Mouse (Mus musculus) midbrain, embryonic 10.5 days (tissue): Measurements from ENCODE around the gene Zfyve16. TPM values are rescaled to one million over a fixed set of nuclear protein-coding genes. Genes with fewer than 3 reads are reported as not detected.

ENCODE experiments used
- DNase-seq: peaks from one replicate; pipeline ENCODE4 v3.0.0-alpha.2; 2017; ENCODE audit warnings: low spot score
- H3K27ac ChIP-seq: fragments of 300-500 bp; sonication (generic); replicated peaks from 2 replicates; pipeline ENCODE4 v1.5.1; 2016; ENCODE audit warnings: mild to moderate bottlenecking
- H3K27me3 ChIP-seq: fragments of 300-500 bp; sonication (generic); 2 replicates; pipeline ENCODE4 v1.6.1; 2016; ENCODE audit warnings: low read depth, mild to moderate bottlenecking; ENCODE audit not compliant: poor library complexity, severe bottlenecking
- H3K36me3 ChIP-seq: fragments of 300-500 bp; sonication (generic); 2 replicates; pipeline ENCODE4 v1.6.1; 2016; ENCODE audit warnings: mild to moderate bottlenecking, moderate library complexity
- H3K4me1 ChIP-seq: fragments of 300-500 bp; sonication (generic); 2 replicates; pipeline ENCODE4 v1.6.1; 2016
- H3K4me3 ChIP-seq: fragments of 300-500 bp; sonication (generic); 2 replicates; pipeline ENCODE4 v1.5.1; 2016; ENCODE audit warnings: mild to moderate bottlenecking, moderate library complexity
- H3K9me3 ChIP-seq: fragments of 300-500 bp; sonication (generic); replicated peaks from 2 replicates; pipeline ENCODE4 v1.6.1; 2016; ENCODE audit warnings: mild to moderate bottlenecking
- WGBS: fragments of 180-500 bp; shearing (Covaris S2); methylation state at CpG from one replicate; pipeline ENCODE4 v1.1.7; 2016; 5-methylcytosine and 5-hydroxymethylcytosine counted together
- polyA plus RNA-seq: library from polyadenylated mRNA; unstranded; fragments of >200 nt; fragmentation: Nextera tagmentation; extraction: Ambion mirVana; gene quantifications from 2 replicates; pipeline ENCODE4 v1.2.1, GENCODE M21; 2016

The Zfyve16 gene
- polyA plus RNA-seq, 1 experiment from 2014 or later, result 9.5 TPM

DNA sequence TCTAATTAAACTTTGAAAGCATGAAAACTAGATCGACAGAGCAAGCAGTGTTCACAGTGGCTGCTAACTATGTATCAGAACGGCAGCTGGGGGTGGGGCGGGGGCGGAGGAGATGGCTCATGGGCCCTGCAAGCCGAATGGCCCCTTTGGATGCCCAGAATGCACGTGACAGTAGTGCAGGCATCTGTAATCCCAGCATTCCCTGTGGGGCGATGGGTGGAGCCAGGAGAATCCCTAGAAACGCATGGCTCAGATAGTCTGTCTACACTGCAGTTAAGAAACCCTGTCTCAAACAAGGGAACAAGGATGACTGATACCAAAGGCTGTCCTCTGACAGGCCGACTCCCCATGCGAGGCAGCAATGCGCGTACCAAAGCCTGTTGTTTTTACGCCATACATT lies 90.4 kb downstream of the Zfyve16 start:
- 74% methylated on average over 13 of the region's 13 CpGs for WGBS
- no peaks in the 10 kb centered on the region for H3K27me3 ChIP-seq
- no peak for DNase-seq

GRCm38 (mm10) chr13:92438656-92439055 lies 92.0 kb downstream of the Zfyve16 start:
- Histone ChIP-seq H3K4me1 (no peaks in the 10 kb centered on the region), H3K36me3 (no peaks in the 10 kb centered on the region), H3K9me3 (no peaks in the 10 kb centered on the region), H3K27me3 (no peaks in the 10 kb centered on the region), H3K27ac (no peak overlapping the region), H3K4me3 (no peak overlapping the region)
- 90% methylated on average over 10 of the region's 10 CpGs for WGBS
- no peak for DNase-seq

More for the DNA sequence above, 90.4 kb downstream of the Zfyve16 start:
- no peaks in the 10 kb centered on the region for H3K9me3 ChIP-seq
- H3K4me1 ChIP-seq, result no peaks in the 10 kb centered on the region
- H3K4me3 ChIP-seq, result no peak overlapping the region
- no peak overlapping the region; the same call in 1 of the 2 replicates for H3K27ac ChIP-seq
- no peaks in the 10 kb centered on the region for H3K36me3 ChIP-seq

Other genes with a start within 250 kb of the Zfyve16 start
- 0.84 and 0.89 TPM in 2 replicates for gene Gm20379, start 224.9 kb downstream of the Zfyve16 start, polyA plus RNA-seq
- gene Dhfr, start 176.1 kb downstream of the Zfyve16 start, polyA plus RNA-seq, result 24.9 and 28.5 TPM in 2 replicates
- gene Msh3, start 175.9 kb downstream of the Zfyve16 start, polyA plus RNA-seq, result 31.0 and 31.2 TPM in 2 replicates
- 0.09 and 0.11 TPM in 2 replicates for gene Ankrd34b, start 105.0 kb downstream of the Zfyve16 start, polyA plus RNA-seq
- 0.16 TPM in 1 of 2 replicates, not detected in the other for gene Fam151b, start 46.9 kb downstream of the Zfyve16 start, polyA plus RNA-seq
- not detected in 2 replicates for gene Spz1, start 45.3 kb upstream of the Zfyve16 start, polyA plus RNA-seq
- gene Serinc5, start 80.2 kb upstream of the Zfyve16 start, polyA plus RNA-seq, result 10.6 and 11.1 TPM in 2 replicates